Mouse (Mus musculus) urinary bladder, postnatal 25 days (tissue): ENCODE measurements around the gene Qsox1.

Source experiments
- DNase-seq: peaks from one replicate; pipeline ENCODE4 v3.0.0; 2022; ENCODE audit warnings: low spot score

Gene Qsox1

GRCm38 (mm10) chr1:155812581-155813499, at the start of gene Qsox1:
Gene Qsox1, minus strand, starts transcription at chr1:155812889.
- peak; percentile 82 for DNase-seq

- DNase-seq = no peak
Observed at GRCm38 (mm10) chr1:155854926-155855702, 42.4 kb upstream of the Qsox1 start.

GRCm38 (mm10) chr1:155853009-155853408, 40.3 kb upstream of the Qsox1 start:
- DNase-seq = no peak

- DNase-seq = no peak
Observed at GRCm38 (mm10) chr1:155844235-155844634, 31.5 kb upstream of the Qsox1 start.

- DNase-seq = no peak
Observed at GRCm38 (mm10) chr1:155843538-155843937, 30.8 kb upstream of the Qsox1 start.

GRCm38 (mm10) chr1:155835667-155836066, 23.0 kb upstream of the Qsox1 start:
- no peak for DNase-seq

- DNase-seq = no peak
Observed at GRCm38 (mm10) chr1:155833610-155834009, 20.9 kb upstream of the Qsox1 start.

GRCm38 (mm10) chr1:155831958-155832357, 19.3 kb upstream of the Qsox1 start:
- DNase-seq = no peak

- no peak for DNase-seq
Observed at GRCm38 (mm10) chr1:155830861-155831260, 18.2 kb upstream of the Qsox1 start.

- DNase-seq = no peak
Observed at GRCm38 (mm10) chr1:155827703-155828295, 15.1 kb upstream of the Qsox1 start.

GRCm38 (mm10) chr1:155826803-155827395, 14.2 kb upstream of the Qsox1 start:
- DNase-seq = no peak

- DNase-seq = no peak
Observed at GRCm38 (mm10) chr1:155825940-155826716, 13.4 kb upstream of the Qsox1 start.

GRCm38 (mm10) chr1:155820646-155821045, 8.0 kb upstream of the Qsox1 start:
- no peak for DNase-seq

- DNase-seq = no peak
Observed at GRCm38 (mm10) chr1:155816167-155816566, 3.5 kb upstream of the Qsox1 start.

- no peak for DNase-seq
Observed at GRCm38 (mm10) chr1:155811995-155812580, 601 bp downstream of the Qsox1 start.

GRCm38 (mm10) chr1:155810616-155811015, 2.1 kb downstream of the Qsox1 start:
- DNase-seq = no peak

- peak; percentile 26 for DNase-seq
Observed at GRCm38 (mm10) chr1:155809706-155810442, 2.8 kb downstream of the Qsox1 start.

GRCm38 (mm10) chr1:155808261-155808660, 4.4 kb downstream of the Qsox1 start:
- DNase-seq = no peak

- no peak for DNase-seq
Observed at GRCm38 (mm10) chr1:155805607-155806006, 7.1 kb downstream of the Qsox1 start.
